Mouse (Mus musculus) limb, embryonic 14.5 days (tissue): ENCODE results near the gene Tchp. TPM values are rescaled to one million over a fixed set of nuclear protein-coding genes. Genes with fewer than 3 reads are reported as not detected.

Experiments used
- ATAC-seq: fragments of 200-750 bp; cut with Nextera tagmentation; 2 replicates; pipeline ENCODE4 v1.8.0; 2017; ENCODE audit warnings: low read depth, moderate number of reproducible peaks, moderate TSS enrichment; ENCODE audit not compliant: low FRiP score
- DNase-seq: peaks from one replicate; pipeline ENCODE4 v3.0.0-alpha.2; 2015; ENCODE audit warnings: low spot score
- H3K27ac ChIP-seq: fragments of 300-500 bp; sonication (generic); replicated peaks from 2 replicates; pipeline ENCODE4 v1.5.1; 2014; ENCODE audit warnings: low read depth, mild to moderate bottlenecking, low read length, moderate library complexity, mixed read lengths
- H3K27me3 ChIP-seq: fragments of 300-500 bp; sonication (generic); 2 replicates; pipeline ENCODE4 v1.6.1; 2014; ENCODE audit warnings: low read length, mixed read lengths; ENCODE audit not compliant: control insufficient read depth, insufficient read depth
- H3K36me3 ChIP-seq: fragments of 300-500 bp; sonication (generic); 2 replicates; pipeline ENCODE4 v1.6.1; 2014; ENCODE audit warnings: mild to moderate bottlenecking, low read length, moderate library complexity, mixed read lengths; ENCODE audit not compliant: control insufficient read depth, insufficient read depth
- H3K4me1 ChIP-seq: fragments of 300-500 bp; sonication (generic); 2 replicates; pipeline ENCODE4 v1.6.1; 2014; ENCODE audit warnings: antibody characterized with exemption, low read length, mixed read lengths; ENCODE audit not compliant: control insufficient read depth, insufficient read depth
- H3K4me2 ChIP-seq: fragments of 300-500 bp; sonication (generic); replicated peaks from 2 replicates; pipeline ENCODE4 v1.6.1; 2014; ENCODE audit warnings: low read depth, mild to moderate bottlenecking, low read length, moderate library complexity; ENCODE audit not compliant: severe bottlenecking
- H3K4me3 ChIP-seq: fragments of 300-500 bp; sonication (generic); replicated peaks from 2 replicates; pipeline ENCODE4 v1.5.1; 2014; ENCODE audit warnings: low read length
- H3K9ac ChIP-seq: fragments of 300-500 bp; sonication (generic); 2 replicates; pipeline ENCODE4 v1.6.1; 2014; ENCODE audit warnings: mild to moderate bottlenecking, low read depth, low read length, moderate library complexity; ENCODE audit not compliant: severe bottlenecking
- H3K9me3 ChIP-seq: fragments of 300-500 bp; sonication (generic); 2 replicates; pipeline ENCODE4 v1.6.1; 2016; ENCODE audit warnings: low read length; ENCODE audit not compliant: control insufficient read depth
- POLR2A ChIP-seq: fragments of 200-500 bp; IDR thresholded peaks from 2 replicates; pipeline ENCODE4 v1.8.0; 2012; ENCODE audit warnings: inconsistent platforms, mild to moderate bottlenecking, moderate library complexity, borderline replicate concordance; ENCODE audit not compliant: insufficient read depth, insufficient read length; ENCODE audit errors: extremely low read depth
- WGBS: fragments of 180-500 bp; shearing (Covaris S2); extraction: QIAGEN DNeasy Blood & Tissue Kit; methylation state at CpG from one replicate; pipeline ENCODE4 v1.1.7; 2014; 5-methylcytosine and 5-hydroxymethylcytosine counted together
- polyA plus RNA-seq, 2 experiments: library from polyadenylated mRNA; depleted of rRNA in 1 of 2; stranded (reverse) in 1 of 2; unstranded in 1 of 2; fragments of >200 nt; fragmentation: Nextera tagmentation in 1 of 2; extraction: Ambion mirVana in 1 of 2; gene quantifications; 2 replicates each; pipeline versions ENCODE4 v1.2.1 to v1.2.3; 2012 to 2014

The Tchp gene
- polyA plus RNA-seq, 2 experiments = 10.7 to 33.6 TPM

DNA sequence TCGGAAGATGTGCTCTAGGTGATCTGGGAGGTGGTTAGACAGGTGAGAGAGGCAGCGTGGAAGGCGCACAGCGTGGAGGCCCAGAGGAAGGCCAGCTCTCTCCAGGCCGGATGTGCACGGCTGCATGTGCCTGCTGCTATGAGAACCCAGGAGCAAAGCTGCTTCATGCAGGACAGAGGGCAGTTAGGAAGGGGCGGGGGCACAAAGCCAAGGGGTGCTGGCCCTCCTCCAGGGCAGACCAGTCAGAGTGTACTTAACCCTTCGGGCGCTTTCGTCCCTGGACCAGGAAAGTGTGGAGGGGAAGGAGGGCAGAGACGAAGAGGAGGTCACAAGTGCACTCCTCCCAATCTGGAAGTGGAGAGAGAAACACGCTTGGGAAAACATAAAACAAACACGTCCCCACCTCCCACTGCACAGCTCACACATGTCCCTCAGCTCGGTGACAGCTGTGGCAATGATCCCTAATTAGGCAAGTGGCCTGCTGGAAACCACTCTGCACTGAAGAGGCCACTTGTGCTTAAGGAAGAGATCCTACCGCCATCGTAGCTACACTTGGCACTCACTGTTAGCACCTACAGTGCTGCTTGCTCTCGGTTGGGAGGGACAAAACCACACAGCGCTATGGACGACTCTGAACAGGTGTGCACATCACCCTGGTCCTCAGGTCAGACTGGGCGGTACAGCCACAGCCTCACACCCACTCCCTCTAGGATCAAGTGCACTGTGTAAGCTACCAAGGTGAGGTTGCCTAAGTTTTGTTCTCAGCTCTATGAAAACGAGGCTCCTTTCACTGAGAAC is 29.7 kb downstream of the Tchp start:
- WGBS = 86% methylated on average over 21 of the region's 21 CpGs

DNA sequence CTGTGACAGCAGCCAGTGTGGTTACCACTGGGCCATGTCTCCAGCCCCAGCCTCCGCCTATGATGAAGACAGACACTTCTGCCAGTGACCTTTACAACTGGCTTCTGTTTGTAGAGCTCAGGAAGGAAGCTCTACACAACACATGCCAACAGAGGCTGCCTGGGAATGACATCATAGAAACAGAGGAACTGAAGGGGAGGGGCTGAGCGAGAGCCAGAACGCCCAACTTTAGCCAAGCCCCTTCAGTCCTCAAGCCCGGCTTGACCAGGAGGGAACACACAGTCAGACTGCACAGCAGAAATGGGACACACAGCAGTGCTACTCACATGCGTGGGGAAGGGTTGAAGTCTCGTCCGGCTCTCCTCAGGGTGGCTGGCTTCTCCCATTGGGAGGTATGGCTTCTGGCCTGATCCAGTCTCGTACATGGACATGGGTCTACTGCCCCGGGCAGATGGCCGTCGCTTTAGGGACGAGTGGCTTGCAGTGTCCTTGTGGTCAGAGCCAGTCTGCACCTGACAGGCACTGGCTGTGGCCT is 31.2 kb downstream of the Tchp start:
- no peak for TF ChIP-seq POLR2A

More for the DNA sequence above, 29.7 kb downstream of the Tchp start:
- ATAC-seq (no peak), DNase-seq (no peak)
- Histone ChIP-seq H3K36me3 (peaks cover 95% of the 10 kb centered on the region), H3K4me2 (no peak overlapping the region), H3K9me3 (no peaks in the 10 kb centered on the region), H3K4me3 (no peak overlapping the region), H3K4me1 (no peaks in the 10 kb centered on the region), H3K27ac (no peak overlapping the region), H3K9ac (no peak overlapping the region), H3K27me3 (no peaks in the 10 kb centered on the region)
- TF ChIP-seq POLR2A = no peak

DNA sequence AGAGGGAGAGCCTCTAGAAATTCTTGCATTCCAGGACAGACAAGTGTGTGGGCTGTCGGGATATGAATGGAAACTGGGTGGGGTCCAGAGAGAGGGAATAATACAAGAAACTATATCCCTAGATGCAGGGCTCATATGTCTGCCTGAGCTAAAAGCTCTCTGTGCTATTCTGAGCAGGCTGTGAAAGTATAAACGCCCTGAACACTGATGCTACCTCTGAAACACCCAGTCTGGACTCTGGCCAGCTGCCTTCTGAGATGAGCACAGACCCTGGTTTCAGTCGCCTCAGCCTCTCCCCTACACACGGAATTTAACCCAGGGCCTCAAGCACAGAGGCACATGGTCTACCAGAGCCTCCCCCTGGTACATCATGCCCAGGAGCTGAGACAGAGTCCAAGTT is 33.0 kb downstream of the Tchp start:
- no peak overlapping the region for H3K27ac ChIP-seq
- DNase-seq (peak; percentile 50), ATAC-seq (peak; percentile 56)

More for the DNA sequence above, 31.2 kb downstream of the Tchp start:
- no peak overlapping the region for H3K4me2 ChIP-seq
- no peak overlapping the region for H3K9ac ChIP-seq
- no peaks in the 10 kb centered on the region for H3K27me3 ChIP-seq
- no peak overlapping the region for H3K4me3 ChIP-seq
- peak; percentile 20 for DNase-seq
- H3K4me1 ChIP-seq = no peaks in the 10 kb centered on the region
- H3K27ac ChIP-seq = no peak overlapping the region
- H3K36me3 ChIP-seq = peaks cover 95% of the 10 kb centered on the region
- H3K9me3 ChIP-seq = no peaks in the 10 kb centered on the region
- no peak for ATAC-seq
- WGBS = 87% methylated on average over 12 of the region's 12 CpGs

DNA sequence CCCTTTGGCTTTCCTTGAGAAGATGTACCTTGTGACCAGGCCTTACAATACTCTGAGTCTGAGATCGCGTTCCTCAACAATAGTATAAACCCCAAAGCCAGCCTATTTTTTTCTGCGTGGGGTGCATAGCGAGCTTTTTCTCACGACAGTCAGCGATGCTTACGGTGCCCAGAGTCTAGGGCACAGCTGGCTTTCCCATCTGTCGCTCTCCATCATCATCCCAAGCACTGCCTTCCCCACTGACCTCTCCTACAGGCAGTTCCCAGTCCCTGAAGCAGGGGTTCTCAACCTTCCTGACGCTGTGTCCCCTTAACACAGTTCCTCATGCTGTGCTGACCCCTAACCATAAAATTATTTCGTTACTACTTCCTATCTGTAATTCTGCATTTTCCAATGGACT is 35.0 kb downstream of the Tchp start:
- Histone ChIP-seq H3K4me2 (no peak overlapping the region), H3K9ac (no peak overlapping the region), H3K27ac (no peak overlapping the region), H3K36me3 (peaks cover 86% of the 10 kb centered on the region), H3K27me3 (no peaks in the 10 kb centered on the region), H3K4me1 (no peaks in the 10 kb centered on the region), H3K9me3 (no peaks in the 10 kb centered on the region), H3K4me3 (no peak overlapping the region)
- DNase-seq = no peak
- 89% methylated on average over 10 of the region's 10 CpGs for WGBS
- no peak for TF ChIP-seq POLR2A
- ATAC-seq = peak; percentile 35; the same call in 1 of the 2 replicates

More for the DNA sequence above, 33.0 kb downstream of the Tchp start:
- Histone ChIP-seq H3K9me3 (no peaks in the 10 kb centered on the region), H3K27me3 (no peaks in the 10 kb centered on the region), H3K36me3 (peaks cover 93% of the 10 kb centered on the region), H3K4me3 (no peak overlapping the region), H3K4me2 (no peak overlapping the region), H3K4me1 (no peaks in the 10 kb centered on the region), H3K9ac (no peak overlapping the region)
- 75% methylated on average over 4 of the region's 4 CpGs for WGBS
- no peak for TF ChIP-seq POLR2A

DNA sequence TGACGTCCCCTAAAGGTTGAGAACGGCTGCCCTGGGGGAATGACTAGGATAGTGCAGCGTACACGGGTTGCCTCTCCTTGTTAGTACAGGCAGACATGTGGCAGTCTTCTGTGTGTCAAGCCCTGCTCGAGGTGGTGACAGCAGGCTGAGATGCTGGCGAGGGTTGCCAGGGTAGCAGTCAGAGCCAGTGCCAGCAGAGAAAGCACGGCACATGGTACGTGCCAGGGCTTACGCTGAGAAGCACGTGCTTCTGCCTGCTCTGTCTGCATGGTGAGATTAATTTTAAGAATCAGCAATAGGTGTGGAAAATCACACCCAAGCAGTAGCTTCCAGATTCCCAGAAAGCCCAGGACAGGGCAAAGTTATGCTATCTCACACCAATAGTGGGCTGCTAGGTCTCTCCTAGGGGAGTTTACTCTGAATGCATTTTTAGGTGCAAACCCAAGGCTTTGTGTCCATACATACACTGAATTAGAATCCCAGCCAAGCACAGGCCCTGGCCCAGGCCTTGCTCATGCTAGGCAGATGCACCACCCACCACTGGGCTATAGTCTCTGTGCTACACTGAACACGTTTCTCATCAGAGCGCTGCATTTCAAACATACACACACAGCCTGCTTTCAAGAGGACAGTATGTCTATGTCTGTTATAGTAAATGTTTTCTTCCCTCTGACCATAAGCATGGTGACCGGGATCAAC is 35.6 kb downstream of the Tchp start:
- no peak overlapping the region for H3K4me3 ChIP-seq
- no peak overlapping the region for H3K27ac ChIP-seq
- H3K9me3 ChIP-seq = no peaks in the 10 kb centered on the region
- no peak overlapping the region for H3K4me2 ChIP-seq
- 88% methylated on average over 13 of the region's 13 CpGs for WGBS
- H3K9ac ChIP-seq = no peak overlapping the region
- DNase-seq (no peak), ATAC-seq (no peak)
- TF ChIP-seq POLR2A = no peak
- peaks cover 85% of the 10 kb centered on the region for H3K36me3 ChIP-seq
- no peaks in the 10 kb centered on the region for H3K27me3 ChIP-seq
- no peaks in the 10 kb centered on the region for H3K4me1 ChIP-seq
